Mouse (Mus musculus) central nervous system, embryonic 18 days (tissue): ENCODE data around the gene Ttc23. TPM values are rescaled to one million over a fixed set of nuclear protein-coding genes. Genes with fewer than 3 reads are reported as not detected.

Experiments used
- polyA plus RNA-seq: library from polyadenylated mRNA; depleted of rRNA; stranded (reverse); fragments of >200 nt; gene quantifications from 2 replicates; pipeline ENCODE4 v1.2.3, GENCODE M21; 2012; rRNA removed

The Ttc23 gene
- 4.9 and 6.2 TPM in 2 replicates for polyA plus RNA-seq

DNA sequence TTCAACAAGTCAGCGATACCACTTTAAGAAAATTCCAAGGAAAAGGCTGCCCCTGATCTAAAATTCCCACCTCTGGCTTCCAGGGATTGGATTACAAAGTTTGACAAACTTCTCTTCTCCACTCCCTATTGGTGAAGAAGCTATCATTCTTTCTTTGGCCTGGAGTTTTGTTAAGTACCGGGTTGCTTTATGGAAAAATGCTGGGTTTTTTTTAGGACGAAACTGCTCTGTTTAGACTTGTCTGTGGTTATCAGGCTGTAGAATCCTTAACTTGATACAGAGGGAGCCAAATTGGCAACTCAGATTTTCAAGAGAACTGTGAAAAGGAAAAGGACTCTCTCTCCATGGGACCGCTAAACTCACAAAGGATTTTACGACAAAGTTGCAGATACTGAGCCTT is at the start of gene Ttc23:
TSS of gene Ttc23 (plus strand) at position 134 of the 400 bp plus-strand sequence.

DNA sequence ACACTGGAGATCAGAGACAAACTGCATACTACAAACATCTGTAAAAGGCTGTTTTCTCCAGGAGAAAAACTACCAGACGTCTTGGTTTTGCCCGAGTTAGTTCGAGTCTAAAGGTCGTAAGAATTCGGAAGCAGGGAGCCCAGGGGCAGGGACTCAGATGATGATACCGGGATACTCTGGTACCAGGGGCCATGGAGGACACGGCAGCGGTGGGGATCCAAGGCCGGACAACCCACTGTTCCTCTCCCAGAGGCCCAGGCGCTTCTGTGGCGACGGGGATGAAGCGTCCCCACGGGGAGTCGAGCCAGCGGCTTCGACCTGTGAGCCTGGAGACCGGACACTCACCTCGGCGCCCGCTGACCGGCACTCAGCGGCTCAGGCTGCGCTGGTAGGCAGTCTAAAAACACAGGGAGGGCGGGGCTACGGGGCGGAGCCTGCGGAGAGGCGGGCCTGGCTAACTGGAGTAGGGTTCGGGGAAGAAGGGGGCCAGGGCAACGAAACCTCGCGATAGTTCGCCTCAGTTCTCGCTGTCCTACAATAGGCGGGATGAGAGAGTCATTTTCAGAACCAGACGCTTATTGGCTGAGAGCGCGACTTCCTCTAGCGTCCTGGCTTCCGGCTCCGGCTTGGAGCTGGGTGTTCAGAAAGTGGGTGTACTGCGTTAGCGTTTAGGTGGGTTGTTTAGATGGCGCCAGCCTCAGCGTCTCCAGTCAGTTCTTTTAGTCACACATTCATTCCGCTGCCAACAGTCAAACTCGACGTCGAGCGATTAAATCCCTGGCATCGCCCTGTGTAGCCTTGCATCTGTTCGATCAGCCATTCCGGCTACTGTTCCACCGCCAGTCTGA is 2.2 kb upstream of the Ttc23 start, which contains the start of gene Lrrc28:
TSS of gene Lrrc28 (minus strand) at position 436 of the 848 bp plus-strand sequence.

GRCm38 (mm10) chr7:67759629-67759995 is 112.4 kb downstream of the Ttc23 start, which contains the start of gene Synm:
Gene Synm (minus strand): TSS chr7:67759742.

Other genes with a start within 250 kb of the Ttc23 start
- 36.5 and 43.9 TPM in 2 replicates for gene Lrrc28, start 2.1 kb upstream of the Ttc23 start, polyA plus RNA-seq
- gene Synm, start 112.3 kb downstream of the Ttc23 start, polyA plus RNA-seq = 4.9 and 5.9 TPM in 2 replicates